Mouse (Mus musculus) forebrain, embryonic 11.5 days (tissue): Measurements from ENCODE around the gene Rnase4. TPM values are rescaled to one million over a fixed set of nuclear protein-coding genes. Genes with fewer than 3 reads are reported as not detected.

Source experiments
- polyA plus RNA-seq: library from polyadenylated mRNA; unstranded; fragments of >200 nt; fragmentation: Nextera tagmentation; extraction: Ambion mirVana; gene quantifications from 2 replicates; pipeline ENCODE4 v1.2.1, GENCODE M21; 2014

The Rnase4 gene
- polyA plus RNA-seq, 1 experiment from 2014 or later: 11.4 TPM

Other genes with a start within 250 kb of the Rnase4 start
- 4.4 and 5.2 TPM in 2 replicates for gene Tep1, start 220.5 kb upstream of the Rnase4 start, polyA plus RNA-seq
- gene Klhl33, start 193.6 kb upstream of the Rnase4 start, polyA plus RNA-seq: 0.16 and 0.21 TPM in 2 replicates
- 158 and 179 TPM in 2 replicates for gene Osgep, start 166.2 kb upstream of the Rnase4 start, polyA plus RNA-seq
- 399 and 410 TPM in 2 replicates for gene Apex1, start 166.1 kb upstream of the Rnase4 start, polyA plus RNA-seq
- gene Pip4p1, start 160.2 kb upstream of the Rnase4 start, polyA plus RNA-seq: 54.4 and 67.3 TPM in 2 replicates
- gene Pnp, start 160.0 kb upstream of the Rnase4 start, polyA plus RNA-seq: 64.9 and 69.6 TPM in 2 replicates
- gene Gm49342, start 146.6 kb upstream of the Rnase4 start, polyA plus RNA-seq: not detected in 2 replicates
- gene Pnp2, start 135.1 kb upstream of the Rnase4 start, polyA plus RNA-seq: 0.24 and 0.39 TPM in 2 replicates
- not detected in 2 replicates for gene Rnase10, start 83.3 kb upstream of the Rnase4 start, polyA plus RNA-seq
- gene Rnase9, start 49.2 kb upstream of the Rnase4 start, polyA plus RNA-seq: not detected in 2 replicates
- gene Rnase11, start 40.9 kb upstream of the Rnase4 start, polyA plus RNA-seq: not detected in 2 replicates
- not detected in 2 replicates for gene Rnase12, start 33.4 kb upstream of the Rnase4 start, polyA plus RNA-seq
- gene Olfr750, start 16.6 kb upstream of the Rnase4 start, polyA plus RNA-seq: 0.04 TPM in 1 of 2 replicates, not detected in the other
- gene Ang, start 73 bp downstream of the Rnase4 start, polyA plus RNA-seq: 1.9 and 3.0 TPM in 2 replicates
- gene Eddm3b, start 23.3 kb downstream of the Rnase4 start, polyA plus RNA-seq: 0.19 TPM in 1 of 2 replicates, not detected in the other
- gene Rnase6, start 32.8 kb downstream of the Rnase4 start, polyA plus RNA-seq: not detected in 2 replicates
- gene Rnase1, start 55.7 kb downstream of the Rnase4 start, polyA plus RNA-seq: not detected in 2 replicates
- gene Rnase2b, start 71.2 kb downstream of the Rnase4 start, polyA plus RNA-seq: not detected in 2 replicates
- gene Ang2, start 108.1 kb downstream of the Rnase4 start, polyA plus RNA-seq: not detected in 2 replicates
- gene Ear14, start 112.3 kb downstream of the Rnase4 start, polyA plus RNA-seq: not detected in 2 replicates
- not detected in 2 replicates for gene Rnase2a, start 165.0 kb downstream of the Rnase4 start, polyA plus RNA-seq